Mouse (Mus musculus) liver, postnatal 0 days (tissue): ENCODE results near the gene Lrfn2. TPM values are rescaled to one million over a fixed set of nuclear protein-coding genes. Genes with fewer than 3 reads are reported as not detected.

ENCODE experiments used
- ATAC-seq: fragments of 200-750 bp; cut with Nextera tagmentation; 2 replicates; pipeline ENCODE4 v1.8.0; 2017; ENCODE audit warnings: mild to moderate bottlenecking, moderate library complexity
- DNase-seq: peaks from one replicate; pipeline ENCODE4 v3.0.0-alpha.2; 2016
- H3K27ac ChIP-seq: fragments of 300-500 bp; sonication (generic); 2 replicates; pipeline ENCODE4 v1.5.1; 2014; ENCODE audit warnings: antibody characterized with exemption, moderate library complexity, mild to moderate bottlenecking, low read depth
- H3K27me3 ChIP-seq: fragments of 300-500 bp; sonication (generic); 2 replicates; pipeline ENCODE4 v1.6.1; 2014; ENCODE audit warnings: low read length, control low read depth, mixed read lengths; ENCODE audit not compliant: insufficient read depth
- H3K36me3 ChIP-seq: fragments of 300-500 bp; sonication (generic); replicated peaks from 2 replicates; pipeline ENCODE4 v1.6.1; 2014; ENCODE audit warnings: mild to moderate bottlenecking, control low read depth, low read length, moderate library complexity, mixed read lengths; ENCODE audit not compliant: insufficient read depth
- H3K4me1 ChIP-seq: fragments of 300-500 bp; sonication (generic); 2 replicates; pipeline ENCODE4 v1.6.1; 2014; ENCODE audit warnings: antibody characterized with exemption, mild to moderate bottlenecking, control low read depth; ENCODE audit not compliant: insufficient read depth
- H3K4me2 ChIP-seq: fragments of 300-500 bp; sonication (generic); 2 replicates; pipeline ENCODE4 v1.6.1; 2014; ENCODE audit warnings: low read depth, mild to moderate bottlenecking, low read length, moderate library complexity, mixed read lengths
- H3K4me3 ChIP-seq: fragments of 300-500 bp; sonication (generic); 2 replicates; pipeline ENCODE4 v1.5.1; 2014; ENCODE audit warnings: low read depth, low read length
- H3K9ac ChIP-seq: fragments of 300-500 bp; sonication (generic); replicated peaks from 2 replicates; pipeline ENCODE4 v1.6.1; 2014; ENCODE audit warnings: mild to moderate bottlenecking, moderate library complexity
- H3K9me3 ChIP-seq: fragments of 300-500 bp; sonication (generic); 2 replicates; pipeline ENCODE4 v1.6.1; 2016; ENCODE audit warnings: mild to moderate bottlenecking, control low read depth, low read length, mixed read lengths
- CTCF ChIP-seq: sonication (generic); IDR thresholded peaks from 2 replicates; pipeline ENCODE4 v1.5.1; 2016; ENCODE audit warnings: antibody characterized with exemption, low read depth
- EP300 ChIP-seq: IDR thresholded peaks from 2 replicates; pipeline ENCODE4 v1.6.1; 2016; ENCODE audit warnings: antibody characterized with exemption, low read depth, mild to moderate bottlenecking
- WGBS: fragments of 180-500 bp; shearing (Covaris S2); extraction: QIAGEN DNeasy Blood & Tissue Kit; methylation state at CpG from one replicate; pipeline ENCODE4 v1.1.7; 2014; ENCODE audit not compliant: insufficient replicate concordance; 5-methylcytosine and 5-hydroxymethylcytosine counted together
- polyA plus RNA-seq: library from polyadenylated mRNA; unstranded; fragments of >200 nt; fragmentation: Nextera tagmentation; extraction: Ambion mirVana; gene quantifications from 2 replicates; pipeline ENCODE4 v1.2.1, GENCODE M21; 2015

Gene Lrfn2
- polyA plus RNA-seq, 1 experiment from 2014 or later = not detected

- ATAC-seq = peak; percentile 83
- 19% methylated on average over 13 of the region's 16 CpGs for WGBS
Measured at GRCm38 (mm10) chr17:48960161-48960698, 28.1 kb downstream of the Lrfn2 start.

GRCm38 (mm10) chr17:48962646-48963045 is 30.5 kb downstream of the Lrfn2 start:
- H3K9ac ChIP-seq = no peak overlapping the region
- WGBS = 63% methylated on average over 3 of the region's 3 CpGs
- H3K4me3 ChIP-seq = no peak overlapping the region
- H3K4me1 ChIP-seq = peaks cover 3% of the 10 kb centered on the region; the same call in 1 of the 2 replicates
- no peaks in the 10 kb centered on the region for H3K27me3 ChIP-seq
- no peak for ATAC-seq
- no peak overlapping the region for H3K27ac ChIP-seq
- DNase-seq = no peak
- TF ChIP-seq EP300 (no peak), CTCF (no peak)
- no peak overlapping the region for H3K4me2 ChIP-seq
- no peaks in the 10 kb centered on the region for H3K36me3 ChIP-seq
- H3K9me3 ChIP-seq = no peaks in the 10 kb centered on the region

More at GRCm38 (mm10) chr17:48960161-48960698, 28.1 kb downstream of the Lrfn2 start:
- no peaks in the 10 kb centered on the region for H3K36me3 ChIP-seq
- peak; percentile 53 for DNase-seq
- H3K27ac ChIP-seq = no peak overlapping the region; the same call in 1 of the 2 replicates
- H3K9ac ChIP-seq = no peak overlapping the region
- no peak for TF ChIP-seq CTCF
- TF ChIP-seq EP300 = no peak
- H3K4me2 ChIP-seq = peak overlapping the region; percentile 54
- H3K4me1 ChIP-seq = peaks cover 3% of the 10 kb centered on the region; the same call in 1 of the 2 replicates
- no peaks in the 10 kb centered on the region for H3K27me3 ChIP-seq
- H3K9me3 ChIP-seq = no peaks in the 10 kb centered on the region
- peak overlapping the region; percentile 11; the same call in 1 of the 2 replicates for H3K4me3 ChIP-seq

- Histone ChIP-seq H3K9me3 (no peaks in the 10 kb centered on the region), H3K27ac (no peak overlapping the region), H3K27me3 (no peaks in the 10 kb centered on the region), H3K36me3 (no peaks in the 10 kb centered on the region), H3K4me1 (peaks cover 3% of the 10 kb centered on the region; the same call in 1 of the 2 replicates), H3K4me2 (no peak overlapping the region), H3K9ac (no peak overlapping the region), H3K4me3 (no peak overlapping the region)
- ATAC-seq (no peak), DNase-seq (no peak)
- WGBS = 47% methylated on average over 9 of the region's 9 CpGs
- TF ChIP-seq EP300 = no peak
- no peak for TF ChIP-seq CTCF
Measured at GRCm38 (mm10) chr17:48963740-48964139, 31.6 kb downstream of the Lrfn2 start.

GRCm38 (mm10) chr17:48968304-48968703 is 36.1 kb downstream of the Lrfn2 start:
- no peaks in the 10 kb centered on the region for H3K4me1 ChIP-seq
- TF ChIP-seq EP300 (no peak), CTCF (no peak)

GRCm38 (mm10) chr17:48971296-48971695 is 39.1 kb downstream of the Lrfn2 start:
- Histone ChIP-seq H3K4me2 (no peak overlapping the region), H3K36me3 (no peaks in the 10 kb centered on the region), H3K4me3 (no peak overlapping the region), H3K4me1 (no peaks in the 10 kb centered on the region), H3K27me3 (no peaks in the 10 kb centered on the region), H3K9me3 (no peaks in the 10 kb centered on the region), H3K27ac (no peak overlapping the region), H3K9ac (no peak overlapping the region)
- no peak for DNase-seq
- TF ChIP-seq CTCF = no peak
- no peak for TF ChIP-seq EP300
- WGBS = 76% methylated on average over 10 of the region's 10 CpGs
- ATAC-seq = no peak

More at GRCm38 (mm10) chr17:48968304-48968703, 36.1 kb downstream of the Lrfn2 start:
- Histone ChIP-seq H3K27me3 (no peaks in the 10 kb centered on the region), H3K4me3 (no peak overlapping the region), H3K4me2 (no peak overlapping the region), H3K9me3 (no peaks in the 10 kb centered on the region), H3K9ac (no peak overlapping the region), H3K27ac (no peak overlapping the region), H3K36me3 (no peaks in the 10 kb centered on the region)
- WGBS = 80% methylated on average over 13 of the region's 13 CpGs
- DNase-seq (no peak), ATAC-seq (no peak)

- H3K9me3 ChIP-seq = no peaks in the 10 kb centered on the region
- H3K9ac ChIP-seq = no peak overlapping the region
- no peak overlapping the region for H3K4me2 ChIP-seq
- H3K27ac ChIP-seq = no peak overlapping the region
- H3K4me1 ChIP-seq = no peaks in the 10 kb centered on the region
- 68% methylated on average over 6 of the region's 6 CpGs for WGBS
- no peak for DNase-seq
- H3K4me3 ChIP-seq = no peak overlapping the region
- H3K36me3 ChIP-seq = no peaks in the 10 kb centered on the region
- H3K27me3 ChIP-seq = no peaks in the 10 kb centered on the region
- TF ChIP-seq EP300 = no peak
- no peak for TF ChIP-seq CTCF
- ATAC-seq = no peak
Measured at GRCm38 (mm10) chr17:48972866-48973265, 40.7 kb downstream of the Lrfn2 start.

- no peaks in the 10 kb centered on the region for H3K27me3 ChIP-seq
- 55% methylated on average over 3 of the region's 3 CpGs for WGBS
- no peaks in the 10 kb centered on the region for H3K4me1 ChIP-seq
- no peak overlapping the region for H3K4me3 ChIP-seq
- DNase-seq (no peak), ATAC-seq (no peak)
- no peak overlapping the region for H3K27ac ChIP-seq
- no peaks in the 10 kb centered on the region for H3K9me3 ChIP-seq
- H3K4me2 ChIP-seq = no peak overlapping the region
- TF ChIP-seq EP300 (no peak), CTCF (no peak)
- no peak overlapping the region for H3K9ac ChIP-seq
- H3K36me3 ChIP-seq = no peaks in the 10 kb centered on the region
Measured at GRCm38 (mm10) chr17:48973394-48973793, 41.2 kb downstream of the Lrfn2 start.
